Mouse (Mus musculus) frontal cortex, postnatal 10 days (tissue): ENCODE results near the gene Gpr75.

Source experiments
- DNase-seq, 2 experiments: peaks; one replicate each; pipeline ENCODE4 v3.0.0; 2022; ENCODE audit warnings: low spot score in 2 of 2, mixed read lengths in 1 of 2

The Gpr75 gene

DNA sequence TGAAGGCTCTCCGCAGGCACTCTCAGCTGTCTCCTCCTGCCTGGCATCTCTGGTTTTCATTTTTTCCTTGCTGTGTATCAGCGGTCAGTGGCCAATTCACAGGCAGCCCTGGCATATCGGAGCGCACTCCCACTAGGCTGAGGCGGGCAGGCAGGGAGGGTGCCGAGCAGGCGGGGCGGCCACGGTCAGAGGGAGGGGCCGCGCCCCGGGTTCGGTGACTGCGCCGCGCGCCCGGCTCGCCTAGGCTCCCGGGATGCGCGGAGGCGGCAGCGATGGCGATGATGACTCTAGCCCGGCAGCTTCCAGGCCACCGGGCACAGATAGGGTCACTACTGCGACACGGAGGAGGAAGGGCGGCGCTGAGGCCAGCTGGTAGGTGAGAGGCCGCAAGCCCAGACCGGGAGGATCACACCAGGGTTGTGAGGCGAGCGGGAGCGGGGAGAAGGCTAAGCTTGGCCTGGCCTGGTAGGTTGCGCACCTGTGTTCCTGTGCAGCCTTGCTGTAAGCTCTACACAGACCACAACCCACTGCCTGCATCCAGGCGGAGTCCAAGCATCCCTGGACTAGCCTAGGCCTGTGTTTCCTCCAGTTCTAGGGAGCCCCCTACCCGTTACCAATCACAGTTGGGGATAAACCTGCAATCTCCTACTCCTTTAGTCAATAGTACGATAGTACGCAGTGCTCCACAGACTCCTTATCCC lies at the start of gene Gpr75, which contains the start of gene Asb3:
Gpr75 (plus strand) TSS at position 188 of the 701 bp plus-strand sequence.
Asb3 (plus strand) TSS at position 246 of the 701 bp plus-strand sequence.
- DNase-seq, result peak; percentile 25 to 64

GRCm38 (mm10) chr11:30838793-30839192 lies 46.4 kb upstream of the Gpr75 start:
- DNase-seq, result no peak

DNA sequence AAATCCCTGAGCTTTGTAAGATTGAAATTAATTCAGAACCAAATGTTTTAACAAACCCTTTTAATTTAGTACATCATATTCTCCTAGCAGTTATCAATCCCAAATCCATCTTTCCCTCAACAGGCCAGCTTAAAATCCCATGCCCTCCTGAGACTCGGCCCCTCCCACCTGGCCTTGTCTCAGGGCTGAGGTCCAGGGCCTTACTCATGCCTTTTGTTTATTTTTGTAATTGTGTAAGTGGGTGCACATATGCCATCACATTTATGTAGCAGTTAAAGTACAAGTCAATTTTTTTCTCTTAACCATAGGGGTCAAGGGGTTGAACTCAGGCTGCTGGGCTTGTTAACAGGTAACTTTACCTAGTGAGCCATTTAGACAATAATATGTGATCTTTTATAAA lies 40.8 kb upstream of the Gpr75 start:
- DNase-seq, result no peak

GRCm38 (mm10) chr11:30872425-30872824 lies 12.7 kb upstream of the Gpr75 start:
- DNase-seq, result no peak

GRCm38 (mm10) chr11:30888153-30888552 lies 3.0 kb downstream of the Gpr75 start:
- no peak for DNase-seq

DNA sequence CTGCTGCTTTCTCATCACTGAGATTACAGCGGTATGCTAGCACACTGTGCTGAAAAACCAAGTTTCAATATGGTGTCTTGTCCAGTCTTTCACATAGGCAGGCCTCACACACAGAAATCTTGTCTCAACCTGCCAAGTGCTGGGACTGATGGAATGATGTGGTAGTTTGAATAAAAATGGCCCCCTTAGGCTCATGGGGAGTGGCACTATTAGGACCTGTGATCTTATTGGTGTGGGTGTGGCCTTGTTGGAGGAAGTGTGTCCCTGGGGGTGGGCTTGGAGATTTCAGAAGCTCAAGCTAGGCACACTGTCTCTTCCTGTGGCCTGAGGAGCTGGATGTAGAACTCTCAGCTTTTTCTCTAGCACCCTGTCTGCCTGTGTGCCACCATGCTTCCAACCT lies 11.0 kb downstream of the Gpr75 start:
- no peak for DNase-seq

DNA sequence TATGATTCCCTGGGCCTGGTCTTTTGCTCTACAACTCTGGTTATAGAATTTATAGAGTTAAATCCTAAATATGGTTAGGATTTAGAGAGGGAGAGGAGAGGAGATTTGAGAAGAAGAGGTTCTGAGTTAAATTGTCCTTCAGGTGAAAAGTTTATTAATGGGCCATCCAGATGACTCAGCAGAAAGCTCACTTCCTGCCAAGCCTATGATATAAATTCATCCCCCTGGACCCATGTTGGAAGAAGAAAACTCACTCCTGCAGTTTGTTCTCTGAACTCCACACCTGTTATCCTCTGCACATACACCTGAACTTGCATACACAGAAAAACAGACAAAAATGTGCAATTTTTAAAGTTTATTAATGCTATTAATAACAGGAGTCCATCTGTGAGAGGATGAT lies 14.2 kb downstream of the Gpr75 start:
- no peak for DNase-seq

GRCm38 (mm10) chr11:30912311-30912710 lies 27.2 kb downstream of the Gpr75 start:
- DNase-seq, result no peak

GRCm38 (mm10) chr11:30920641-30921040 lies 35.5 kb downstream of the Gpr75 start:
- DNase-seq, result no peak

DNA sequence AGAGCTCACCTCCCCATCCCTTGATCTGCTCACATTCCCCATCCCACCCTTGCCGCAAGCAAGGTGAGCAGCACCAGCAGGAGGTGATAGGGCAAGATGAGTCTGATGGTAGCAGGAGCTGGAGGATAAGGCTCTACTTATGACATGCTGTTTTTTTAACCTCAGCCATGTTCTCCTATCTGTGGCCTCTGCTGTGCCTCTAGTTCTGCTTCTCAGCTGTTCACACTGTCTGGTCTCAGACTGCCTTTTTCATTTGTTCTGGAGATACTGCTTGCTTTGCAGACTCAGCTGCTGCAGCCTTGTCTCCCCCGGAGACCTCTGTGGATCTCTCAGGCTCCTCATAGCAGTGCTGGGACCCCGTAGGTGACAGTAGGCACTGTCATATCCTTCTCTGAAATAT lies 38.1 kb downstream of the Gpr75 start:
- no peak for DNase-seq

DNA sequence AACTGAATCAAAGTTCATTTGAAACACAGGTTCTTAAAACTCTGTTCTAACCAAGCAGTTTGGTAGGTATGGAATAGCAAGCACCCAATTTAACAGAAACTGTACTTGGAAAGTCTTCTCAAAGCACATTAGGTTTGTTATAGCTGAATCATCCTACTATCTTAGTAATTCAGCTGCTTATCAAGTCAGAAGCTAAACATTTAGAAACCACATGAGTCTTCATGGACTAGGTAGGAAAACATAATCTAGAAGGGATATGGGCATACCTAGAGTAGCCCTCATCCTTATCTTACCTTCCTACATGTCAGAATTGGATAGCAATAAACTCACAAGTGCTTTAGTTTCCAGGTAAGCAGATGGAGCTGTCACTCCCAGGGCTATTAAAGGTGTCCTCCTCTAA lies 42.9 kb downstream of the Gpr75 start:
- DNase-seq, result no peak

DNA sequence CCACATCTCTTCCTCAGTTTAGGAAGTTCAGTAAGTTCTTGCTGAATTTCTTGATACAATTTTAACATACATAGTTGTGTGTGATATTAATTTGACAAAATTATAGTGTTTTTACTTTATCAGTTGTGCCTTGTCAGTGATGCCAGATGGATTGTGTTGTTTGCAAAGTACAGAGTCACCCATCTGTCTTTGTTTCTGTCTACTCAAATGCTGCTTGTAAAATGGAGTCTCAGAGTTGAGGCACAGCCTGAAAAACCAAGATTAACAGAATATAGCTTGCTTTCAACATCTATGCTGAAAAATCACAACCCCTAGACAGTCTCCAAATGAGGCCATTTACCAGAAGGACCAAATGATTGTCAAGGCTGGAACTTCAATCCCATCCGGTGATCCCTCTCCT lies 43.3 kb downstream of the Gpr75 start:
- no peak for DNase-seq
